Mouse (Mus musculus) limb, embryonic 14.5 days (tissue): Measurements from ENCODE around the gene Ctnnd2. TPM values are rescaled to one million over a fixed set of nuclear protein-coding genes. Genes with fewer than 3 reads are reported as not detected.
A peak's percentile ranks its signal among the peaks of the same experiment; 100 is the strongest.

Experiments
- ATAC-seq: fragments of 200-750 bp; cut with Nextera tagmentation; 2 replicates; pipeline ENCODE4 v1.8.0; 2017; ENCODE audit warnings: low read depth, moderate number of reproducible peaks, moderate TSS enrichment; ENCODE audit not compliant: low FRiP score
- DNase-seq: peaks from one replicate; pipeline ENCODE4 v3.0.0-alpha.2; 2015; ENCODE audit warnings: low spot score
- H3K27ac ChIP-seq: fragments of 300-500 bp; sonication (generic); replicated peaks from 2 replicates; pipeline ENCODE4 v1.5.1; 2014; ENCODE audit warnings: low read depth, mild to moderate bottlenecking, low read length, moderate library complexity, mixed read lengths
- H3K27me3 ChIP-seq: fragments of 300-500 bp; sonication (generic); 2 replicates; pipeline ENCODE4 v1.6.1; 2014; ENCODE audit warnings: low read length, mixed read lengths; ENCODE audit not compliant: control insufficient read depth, insufficient read depth
- H3K36me3 ChIP-seq: fragments of 300-500 bp; sonication (generic); 2 replicates; pipeline ENCODE4 v1.6.1; 2014; ENCODE audit warnings: mild to moderate bottlenecking, low read length, moderate library complexity, mixed read lengths; ENCODE audit not compliant: control insufficient read depth, insufficient read depth
- H3K4me1 ChIP-seq: fragments of 300-500 bp; sonication (generic); 2 replicates; pipeline ENCODE4 v1.6.1; 2014; ENCODE audit warnings: antibody characterized with exemption, low read length, mixed read lengths; ENCODE audit not compliant: control insufficient read depth, insufficient read depth
- H3K4me2 ChIP-seq: fragments of 300-500 bp; sonication (generic); replicated peaks from 2 replicates; pipeline ENCODE4 v1.6.1; 2014; ENCODE audit warnings: low read depth, mild to moderate bottlenecking, low read length, moderate library complexity; ENCODE audit not compliant: severe bottlenecking
- H3K4me3 ChIP-seq: fragments of 300-500 bp; sonication (generic); replicated peaks from 2 replicates; pipeline ENCODE4 v1.5.1; 2014; ENCODE audit warnings: low read length
- H3K9ac ChIP-seq: fragments of 300-500 bp; sonication (generic); 2 replicates; pipeline ENCODE4 v1.6.1; 2014; ENCODE audit warnings: mild to moderate bottlenecking, low read depth, low read length, moderate library complexity; ENCODE audit not compliant: severe bottlenecking
- H3K9me3 ChIP-seq: fragments of 300-500 bp; sonication (generic); 2 replicates; pipeline ENCODE4 v1.6.1; 2016; ENCODE audit warnings: low read length; ENCODE audit not compliant: control insufficient read depth
- POLR2A ChIP-seq: fragments of 200-500 bp; IDR thresholded peaks from 2 replicates; pipeline ENCODE4 v1.8.0; 2012; ENCODE audit warnings: inconsistent platforms, mild to moderate bottlenecking, moderate library complexity, borderline replicate concordance; ENCODE audit not compliant: insufficient read depth, insufficient read length; ENCODE audit errors: extremely low read depth
- WGBS: fragments of 180-500 bp; shearing (Covaris S2); extraction: QIAGEN DNeasy Blood & Tissue Kit; methylation state at CpG from one replicate; pipeline ENCODE4 v1.1.7; 2014; 5-methylcytosine and 5-hydroxymethylcytosine counted together
- polyA plus RNA-seq, 2 experiments: library from polyadenylated mRNA; depleted of rRNA in 1 of 2; stranded (reverse) in 1 of 2; unstranded in 1 of 2; fragments of >200 nt; fragmentation: Nextera tagmentation in 1 of 2; extraction: Ambion mirVana in 1 of 2; gene quantifications; 2 replicates each; pipeline versions ENCODE4 v1.2.1 to v1.2.3; 2012 to 2014

Ctnnd2 gene
- polyA plus RNA-seq, 2 experiments, result 3.6 to 4.2 TPM

- no peak overlapping the region for H3K4me2 ChIP-seq
- TF ChIP-seq POLR2A, result no peak
- DNase-seq (no peak), ATAC-seq (no peak)
- H3K9me3 ChIP-seq, result no peaks in the 10 kb centered on the region
- peaks cover 3% of the 10 kb centered on the region; the same call in 1 of the 2 replicates for H3K4me1 ChIP-seq
- H3K9ac ChIP-seq, result no peak overlapping the region
- no peaks in the 10 kb centered on the region for H3K27me3 ChIP-seq
- WGBS, result 81% methylated on average over 14 of the region's 14 CpGs
- no peaks in the 10 kb centered on the region for H3K36me3 ChIP-seq
- H3K27ac ChIP-seq, result no peak overlapping the region
- H3K4me3 ChIP-seq, result no peak overlapping the region
These were observed 510.1 kb downstream of the Ctnnd2 start for GRCm38 (mm10) chr15:30682360-30683119.

GRCm38 (mm10) chr15:30686206-30687101 lies 514.1 kb downstream of the Ctnnd2 start:
- no peaks in the 10 kb centered on the region for H3K9me3 ChIP-seq
- peak; percentile 29 for DNase-seq
- TF ChIP-seq POLR2A, result no peak
- H3K4me3 ChIP-seq, result no peak overlapping the region
- H3K9ac ChIP-seq, result no peak overlapping the region
- peak; percentile 50 for ATAC-seq
- H3K27ac ChIP-seq, result no peak overlapping the region
- WGBS, result 44% methylated on average over 4 of the region's 4 CpGs
- peaks cover 3% of the 10 kb centered on the region; the same call in 1 of the 2 replicates for H3K4me1 ChIP-seq
- H3K4me2 ChIP-seq, result no peak overlapping the region
- H3K36me3 ChIP-seq, result no peaks in the 10 kb centered on the region
- H3K27me3 ChIP-seq, result no peaks in the 10 kb centered on the region

GRCm38 (mm10) chr15:30693754-30694205 lies 521.4 kb downstream of the Ctnnd2 start:
- Histone ChIP-seq H3K4me3 (no peak overlapping the region), H3K9me3 (no peaks in the 10 kb centered on the region), H3K4me2 (no peak overlapping the region), H3K27me3 (no peaks in the 10 kb centered on the region), H3K4me1 (no peaks in the 10 kb centered on the region), H3K36me3 (no peaks in the 10 kb centered on the region), H3K9ac (no peak overlapping the region), H3K27ac (no peak overlapping the region)
- ATAC-seq (no peak), DNase-seq (no peak)
- TF ChIP-seq POLR2A, result no peak
- 74% methylated on average over 6 of the region's 6 CpGs for WGBS

GRCm38 (mm10) chr15:30694286-30694685 lies 521.9 kb downstream of the Ctnnd2 start:
- H3K36me3 ChIP-seq, result no peaks in the 10 kb centered on the region
- H3K4me1 ChIP-seq, result no peaks in the 10 kb centered on the region
- 68% methylated on average over 1 of the region's 1 CpGs for WGBS
- DNase-seq, result no peak
- H3K4me2 ChIP-seq, result no peak overlapping the region
- no peaks in the 10 kb centered on the region for H3K9me3 ChIP-seq
- H3K4me3 ChIP-seq, result no peak overlapping the region
- H3K9ac ChIP-seq, result no peak overlapping the region
- H3K27ac ChIP-seq, result no peak overlapping the region
- ATAC-seq, result no peak
- no peak for TF ChIP-seq POLR2A
- no peaks in the 10 kb centered on the region for H3K27me3 ChIP-seq

- no peak overlapping the region for H3K4me2 ChIP-seq
- no peaks in the 10 kb centered on the region for H3K36me3 ChIP-seq
- no peaks in the 10 kb centered on the region for H3K9me3 ChIP-seq
- no peak for TF ChIP-seq POLR2A
- DNase-seq (no peak), ATAC-seq (no peak)
- H3K4me3 ChIP-seq, result no peak overlapping the region
- WGBS, result 90% methylated on average over 6 of the region's 6 CpGs
- 0 out of 2 replicates have a peak overlapping the region, but pooled peaks have one; percentile 19 for H3K27ac ChIP-seq
- H3K27me3 ChIP-seq, result no peaks in the 10 kb centered on the region
- H3K9ac ChIP-seq, result no peak overlapping the region
- no peaks in the 10 kb centered on the region for H3K4me1 ChIP-seq
These were observed 523.5 kb downstream of the Ctnnd2 start for GRCm38 (mm10) chr15:30695859-30696258.
